Mouse (Mus musculus) naive thymus-derived CD4-positive, alpha-beta T cell, adult 2 months (primary cell): ENCODE measurements around the gene Kcnj6.

Experiments
- DNase-seq: peaks from one replicate; pipeline ENCODE4 v3.0.0-alpha.2; 2011; ENCODE audit warnings: low read depth

The Kcnj6 gene

DNA sequence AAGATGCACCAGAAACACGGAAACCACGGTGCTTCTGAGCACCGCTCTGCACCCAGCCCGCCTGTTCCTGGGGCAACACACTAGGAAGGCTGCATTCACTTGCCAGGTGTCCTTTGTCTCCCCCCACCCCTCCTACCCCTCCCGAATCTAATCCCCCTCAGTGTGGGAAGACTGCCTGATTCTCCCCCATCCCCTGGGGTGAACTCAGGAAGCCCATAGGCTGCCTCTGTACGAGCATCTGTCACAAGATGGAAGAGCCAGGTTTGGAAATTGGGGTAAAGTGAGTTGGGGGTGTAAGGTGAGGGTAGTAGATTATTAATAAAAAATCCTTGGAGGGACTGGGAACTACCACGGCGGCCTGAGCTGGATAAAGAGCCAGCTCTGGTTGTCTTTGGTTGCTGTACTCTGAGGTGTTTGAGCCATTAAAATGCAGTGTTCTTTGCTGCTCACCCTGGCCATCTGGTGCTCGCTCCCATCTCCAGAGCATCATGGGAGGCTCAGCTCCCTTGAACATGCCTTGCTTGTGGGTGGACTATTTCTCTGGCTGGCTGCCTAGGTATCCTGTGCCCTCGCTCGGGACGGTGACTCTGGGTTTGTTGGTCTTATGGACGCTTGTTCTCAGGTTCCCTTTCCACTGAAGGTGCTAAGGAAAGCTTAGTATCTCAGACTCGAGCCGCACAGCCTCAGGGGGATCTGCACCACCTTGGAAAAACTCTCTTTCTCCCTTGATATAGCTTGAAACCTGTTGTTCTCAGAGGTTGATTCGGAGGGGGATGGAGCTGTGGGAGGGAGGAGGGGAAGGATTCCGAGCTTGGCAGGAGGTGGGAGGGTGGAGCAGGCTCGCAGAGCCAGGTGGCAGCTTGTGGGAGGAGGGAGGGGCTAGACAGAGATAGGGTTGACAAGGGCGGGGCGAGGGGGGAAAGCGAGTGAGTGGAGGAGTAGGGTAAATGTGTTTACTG is 65.9 kb downstream of the Kcnj6 start:
- DNase-seq, result no peak

DNA sequence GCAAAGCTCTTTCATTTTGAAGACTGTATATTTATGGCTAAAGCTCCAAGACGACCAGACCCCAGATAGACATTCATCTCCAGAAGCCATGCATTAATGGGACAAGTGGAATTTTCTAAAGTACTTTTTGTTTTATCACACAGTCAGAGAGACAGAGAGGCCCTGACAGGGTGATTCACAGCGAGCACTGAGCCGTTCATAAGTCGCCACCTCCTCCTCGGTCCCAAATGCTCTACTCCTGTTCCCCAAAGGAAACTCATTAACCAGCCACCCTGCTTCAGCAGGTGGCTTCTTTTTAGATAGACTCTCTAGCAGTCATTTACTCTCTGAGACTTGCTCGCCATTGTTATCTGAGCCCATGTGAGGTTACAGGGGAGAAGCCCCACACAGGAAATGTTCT is 72.1 kb downstream of the Kcnj6 start:
- no peak for DNase-seq

DNA sequence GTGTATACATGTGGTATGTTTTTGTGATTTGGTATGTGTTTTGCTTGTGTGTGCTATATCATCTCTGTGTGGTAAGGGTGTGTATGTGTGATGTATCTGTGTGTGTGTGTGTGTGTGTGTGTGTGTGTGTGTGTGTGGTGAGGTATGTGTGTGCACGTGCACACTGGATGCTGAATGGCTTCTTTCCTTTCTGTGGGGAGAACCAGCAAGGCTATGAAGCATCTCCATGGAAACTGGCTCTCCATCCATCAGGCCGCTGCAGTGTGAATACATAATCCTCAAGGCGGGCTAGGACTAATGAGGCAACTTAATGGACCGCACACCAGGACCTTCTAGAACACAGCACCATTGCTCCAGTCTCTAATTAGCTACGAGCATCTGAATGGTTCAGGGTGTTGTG is 78.3 kb downstream of the Kcnj6 start:
- DNase-seq, result no peak

DNA sequence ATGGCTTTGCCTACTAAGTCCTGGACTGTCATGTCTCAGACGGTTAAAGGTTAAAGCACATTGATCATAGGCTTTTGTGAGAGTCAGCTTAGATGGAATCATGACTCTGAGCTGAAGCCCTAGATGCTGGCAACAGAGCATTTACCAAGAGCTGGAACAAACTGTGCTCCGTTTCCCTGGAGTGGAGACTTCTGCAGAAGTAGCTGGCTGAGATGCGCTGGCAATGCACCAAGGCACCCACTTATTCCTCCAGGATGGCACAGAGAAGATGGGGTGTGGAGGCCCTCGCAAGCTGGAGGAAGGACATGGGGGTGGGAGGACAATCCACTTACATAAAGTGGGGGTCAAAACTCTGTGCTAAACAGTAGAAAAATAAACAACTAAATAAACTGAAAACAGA is 91.5 kb downstream of the Kcnj6 start:
- no peak for DNase-seq

DNA sequence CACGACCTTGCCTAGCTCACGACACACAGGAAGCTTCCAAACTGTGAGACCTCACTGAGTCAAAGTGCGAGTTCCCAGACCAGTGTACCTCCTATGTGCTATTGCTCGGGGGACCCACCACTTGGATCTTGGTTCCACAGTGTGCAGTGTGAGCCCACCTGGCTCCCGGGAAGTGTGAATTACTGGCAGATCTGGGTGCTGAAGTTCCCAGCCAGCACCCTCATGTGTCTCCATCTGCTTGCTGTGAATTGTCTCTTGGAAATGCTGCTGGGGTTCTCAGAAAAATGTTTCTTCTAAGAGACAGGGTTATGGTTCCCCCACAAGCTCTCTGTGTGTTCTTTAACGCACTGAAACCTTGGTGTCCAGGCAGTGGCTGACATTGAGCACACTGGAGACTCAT is 98.7 kb downstream of the Kcnj6 start:
- DNase-seq, result no peak

DNA sequence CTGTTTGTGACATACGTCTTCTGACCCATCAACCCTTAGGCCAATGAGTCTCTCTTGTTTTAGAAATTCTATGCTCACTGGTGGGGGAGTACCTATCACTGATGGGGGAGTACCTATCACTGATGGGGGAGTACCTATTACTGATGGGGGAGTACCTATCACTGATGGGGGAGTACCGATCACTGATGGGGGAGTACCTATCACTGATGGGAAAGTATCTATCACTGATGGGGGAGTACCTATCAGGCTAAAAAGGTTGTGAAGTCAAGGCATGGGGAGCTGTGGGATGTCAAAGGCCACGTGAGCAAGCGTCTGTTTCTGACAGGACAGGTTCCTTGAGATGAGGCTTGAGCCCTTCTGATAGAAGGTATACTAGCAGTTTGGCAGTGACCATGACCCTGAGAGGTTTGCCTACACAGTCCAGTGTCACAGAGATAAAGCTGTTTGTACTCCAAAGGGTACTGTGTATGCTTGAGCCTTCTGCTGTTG is 105.3 kb downstream of the Kcnj6 start:
- DNase-seq, result no peak

DNA sequence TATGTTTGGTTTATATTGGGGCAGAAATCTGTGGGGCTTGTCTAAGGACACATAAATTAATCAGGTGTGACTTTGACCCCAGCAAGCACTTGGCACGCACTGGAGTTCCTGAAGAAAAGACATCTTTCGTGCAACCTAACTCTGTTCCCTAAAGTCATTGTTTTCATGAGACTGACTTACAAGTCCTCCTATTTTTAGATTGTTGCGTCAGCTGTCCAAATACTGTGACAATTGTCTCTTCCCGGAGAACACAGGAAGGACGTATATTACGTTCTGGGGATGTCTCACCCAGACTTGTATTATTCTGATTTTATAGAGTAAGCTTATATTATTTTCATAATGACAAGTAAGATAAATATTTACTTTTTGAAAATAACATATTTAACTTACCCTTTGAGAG is 106.9 kb downstream of the Kcnj6 start:
- DNase-seq, result no peak

DNA sequence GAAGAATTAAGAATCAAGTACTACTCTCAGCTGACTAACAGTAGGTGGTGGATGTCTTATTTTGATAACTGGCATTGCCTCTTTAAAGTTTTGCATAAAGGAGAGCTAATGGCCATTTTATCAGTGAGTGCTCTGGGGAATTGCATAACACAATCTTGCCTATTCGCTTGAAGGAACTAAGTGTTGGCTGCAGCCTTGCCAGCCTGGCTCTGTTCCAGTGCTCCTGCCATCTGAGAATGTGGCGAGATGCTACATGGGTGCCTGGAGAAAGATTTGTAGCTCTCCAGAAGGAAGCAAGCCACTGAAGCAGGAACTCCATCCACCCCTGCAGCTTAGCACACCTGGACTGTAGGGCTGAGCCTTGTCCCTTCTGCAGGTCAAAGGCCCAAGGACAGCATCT is 107.4 kb downstream of the Kcnj6 start:
- DNase-seq, result no peak

DNA sequence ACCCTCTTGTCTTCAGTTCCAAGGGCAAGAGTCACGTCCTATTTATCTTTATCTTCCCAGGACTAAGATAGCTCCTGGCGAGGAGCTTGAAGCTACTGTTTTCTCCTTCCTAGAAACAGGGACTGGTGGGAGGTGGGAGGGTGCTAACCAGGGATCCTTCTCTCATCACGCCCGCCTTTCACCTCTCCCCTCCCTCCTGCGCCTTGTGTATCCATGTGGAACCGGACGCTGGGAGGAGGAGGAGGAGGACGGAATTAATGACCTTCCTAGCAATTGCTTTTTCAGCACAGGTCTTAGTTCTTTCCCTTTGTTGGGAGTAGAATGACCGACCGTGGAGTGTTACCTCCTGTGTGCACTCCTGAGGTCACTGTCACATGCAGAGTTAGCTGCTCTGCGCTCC is 108.9 kb downstream of the Kcnj6 start:
- DNase-seq, result no peak

DNA sequence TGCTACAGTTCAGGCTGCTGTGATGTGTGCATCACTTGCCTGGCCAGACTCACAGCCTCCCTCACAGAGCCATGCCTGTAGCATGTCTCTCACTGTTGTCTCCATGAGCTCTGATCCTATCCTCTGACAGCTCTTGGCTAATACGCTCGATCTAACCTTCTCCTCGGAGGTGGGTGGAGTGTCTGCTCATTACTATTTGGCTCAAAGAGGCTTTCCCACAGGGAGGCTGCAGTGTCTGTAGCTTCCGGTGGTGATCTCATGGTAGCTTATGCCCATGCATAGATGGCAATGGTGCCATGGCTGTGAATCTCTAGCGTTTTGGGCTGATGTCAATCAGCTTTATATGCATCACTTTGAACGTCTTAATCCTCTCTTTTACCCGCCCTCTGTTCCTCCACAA is 111.1 kb downstream of the Kcnj6 start:
- DNase-seq, result no peak

DNA sequence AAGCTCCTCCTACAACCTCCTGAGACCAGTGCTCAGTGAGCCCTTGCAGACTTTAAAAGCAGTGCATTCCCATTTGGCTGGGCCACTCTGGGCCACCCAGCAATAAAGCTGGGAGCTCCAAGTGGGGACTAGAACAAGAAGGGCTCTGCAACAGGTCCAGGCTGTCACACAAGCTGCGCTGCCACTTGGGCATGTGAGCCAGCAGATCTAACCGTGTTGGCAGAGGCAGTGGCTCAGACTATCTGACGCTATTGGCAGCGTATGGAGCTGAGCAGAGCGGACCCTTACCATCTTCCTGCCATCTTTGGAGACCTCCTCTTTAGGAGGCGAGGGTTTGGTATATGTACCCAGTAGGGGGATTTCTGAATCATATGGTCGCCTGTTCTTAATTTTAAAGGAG is 112.4 kb downstream of the Kcnj6 start:
- no peak for DNase-seq

DNA sequence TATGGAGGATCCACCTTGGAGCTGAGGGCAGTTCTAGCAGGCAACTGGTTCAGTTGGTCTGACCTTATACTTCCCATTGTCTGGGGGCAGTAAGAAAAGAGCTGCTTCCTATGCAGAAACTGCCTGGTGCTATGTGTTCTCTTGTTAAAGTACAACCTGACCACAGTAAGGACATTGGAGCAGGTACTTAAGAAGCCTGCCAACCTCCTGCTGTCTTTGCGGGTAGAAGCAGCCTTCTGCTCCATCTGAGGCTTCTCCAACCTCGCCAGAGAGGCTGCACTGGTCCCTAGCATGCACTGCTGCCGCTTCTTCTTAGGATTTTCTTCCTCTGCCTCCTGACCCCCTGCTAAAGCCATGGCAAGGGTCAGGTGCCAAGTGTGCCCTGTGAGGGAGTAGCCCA is 113.6 kb downstream of the Kcnj6 start:
- DNase-seq, result no peak

DNA sequence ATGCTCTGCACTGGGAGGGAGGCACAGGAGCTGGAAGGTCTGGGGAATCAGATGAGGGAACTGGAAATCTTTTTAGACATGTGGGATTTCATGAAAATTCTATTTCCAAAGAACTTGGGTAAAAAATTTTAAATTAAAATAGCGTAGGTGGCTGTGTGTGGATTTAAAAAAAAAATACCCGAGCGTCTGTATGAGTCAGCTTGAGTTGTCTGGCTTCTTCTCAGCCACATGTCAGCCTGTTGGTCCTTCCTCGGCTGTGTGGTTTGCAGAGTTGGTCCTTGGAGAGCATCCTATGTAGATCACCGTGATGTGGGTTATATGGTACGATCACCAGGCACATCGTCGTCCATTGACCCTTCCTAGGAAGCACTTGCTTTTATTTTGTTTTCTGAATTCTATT is 114.3 kb downstream of the Kcnj6 start:
- no peak for DNase-seq

DNA sequence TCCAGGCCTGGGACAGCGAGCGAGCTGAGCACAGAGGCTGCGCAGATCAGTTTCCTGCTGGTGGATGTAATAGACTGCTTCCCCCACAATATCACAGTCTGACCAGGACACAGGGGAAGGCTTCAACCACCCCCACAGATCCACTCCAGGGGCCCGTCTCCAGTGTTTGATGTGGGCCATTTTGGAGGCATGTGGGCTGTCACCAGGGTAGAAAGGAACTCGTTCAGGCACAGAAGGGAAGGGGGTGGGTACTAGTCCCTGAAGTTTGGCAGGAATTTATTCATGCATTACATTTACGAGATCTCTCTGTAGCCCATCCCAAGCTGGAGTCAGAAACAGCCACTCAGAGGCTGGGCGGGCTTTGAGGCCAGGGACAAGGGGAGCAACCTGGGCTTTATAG is 115.4 kb downstream of the Kcnj6 start:
- DNase-seq, result no peak

DNA sequence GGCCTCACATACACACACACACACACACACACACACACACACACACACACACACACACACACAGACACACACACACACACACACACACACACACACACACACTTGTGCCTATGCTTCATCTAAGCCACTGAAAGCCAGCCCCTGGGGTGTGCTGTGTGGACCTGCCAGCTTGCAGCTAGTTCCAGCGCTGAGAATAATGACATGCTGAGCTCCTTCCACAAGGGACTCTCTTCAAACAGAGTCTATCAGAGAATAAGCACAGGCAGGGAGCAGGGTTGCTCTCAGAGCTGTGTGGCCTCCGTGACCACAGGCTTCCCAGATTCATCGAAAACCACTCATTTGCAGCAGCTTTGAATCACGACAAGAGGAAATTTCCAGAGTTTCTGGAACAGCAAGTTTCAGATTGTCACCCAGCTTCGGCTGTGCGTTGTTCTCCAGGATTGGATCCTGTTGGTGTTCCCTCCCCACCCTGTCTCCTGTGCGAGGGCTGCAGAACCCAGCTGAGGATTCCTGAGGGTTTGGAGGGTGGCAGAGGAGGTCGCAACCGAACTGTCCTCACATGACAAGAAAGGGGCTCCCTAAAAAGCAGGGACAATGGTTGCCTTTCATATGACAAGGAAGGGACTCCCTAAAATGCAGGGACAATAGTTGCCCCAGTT is 124.8 kb downstream of the Kcnj6 start:
- DNase-seq, result no peak

DNA sequence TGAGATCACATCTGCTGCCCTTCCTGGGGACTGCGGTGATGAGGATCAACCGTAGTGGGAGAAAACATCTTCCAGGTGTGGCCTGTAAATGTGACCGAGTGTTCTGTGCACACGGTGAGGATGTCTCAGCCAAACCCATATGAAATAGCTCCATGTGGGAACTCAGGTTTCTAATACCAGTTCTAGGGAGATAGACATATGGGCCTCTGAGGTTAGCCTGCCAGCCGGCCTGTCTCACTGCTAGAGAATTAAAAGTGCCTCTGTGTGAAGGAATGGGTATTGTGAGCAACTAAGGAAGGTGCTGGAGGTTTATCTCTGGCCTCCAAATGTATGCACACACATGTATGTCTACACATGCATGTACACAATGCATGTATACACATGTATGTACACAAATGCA is 129.1 kb downstream of the Kcnj6 start:
- no peak for DNase-seq

DNA sequence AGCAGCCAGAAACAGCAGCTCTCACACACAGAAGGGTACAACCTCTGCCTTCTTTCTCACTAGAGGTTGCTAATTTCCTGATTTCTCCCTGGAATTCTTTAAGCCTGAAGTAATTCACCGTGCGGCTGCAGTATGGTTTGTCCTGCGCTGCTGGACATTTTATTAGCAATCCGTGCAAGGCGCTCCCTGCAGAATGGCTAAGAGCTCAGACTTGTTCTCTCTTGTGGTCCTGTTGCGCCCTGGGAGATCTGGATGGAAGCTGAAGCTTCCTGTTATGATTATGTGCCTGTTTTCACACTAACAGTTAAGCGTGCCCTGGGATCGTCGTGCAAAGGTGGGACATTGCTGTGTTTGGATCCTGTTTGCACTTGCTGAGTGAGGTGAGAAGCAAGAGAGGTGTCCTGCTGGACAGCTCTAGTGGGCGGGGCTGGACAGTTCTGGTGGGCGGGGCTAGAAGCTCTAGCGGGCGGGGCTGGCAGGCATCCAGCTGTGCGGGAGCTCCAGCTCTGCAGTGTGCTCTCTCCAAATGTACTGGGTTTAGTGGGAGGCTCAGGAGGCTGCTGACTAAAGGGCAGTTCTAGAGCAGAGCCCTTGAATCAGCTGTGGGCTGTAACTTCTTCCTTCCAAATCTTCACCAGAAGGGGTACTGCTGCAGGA is 131.1 kb downstream of the Kcnj6 start:
- no peak for DNase-seq

DNA sequence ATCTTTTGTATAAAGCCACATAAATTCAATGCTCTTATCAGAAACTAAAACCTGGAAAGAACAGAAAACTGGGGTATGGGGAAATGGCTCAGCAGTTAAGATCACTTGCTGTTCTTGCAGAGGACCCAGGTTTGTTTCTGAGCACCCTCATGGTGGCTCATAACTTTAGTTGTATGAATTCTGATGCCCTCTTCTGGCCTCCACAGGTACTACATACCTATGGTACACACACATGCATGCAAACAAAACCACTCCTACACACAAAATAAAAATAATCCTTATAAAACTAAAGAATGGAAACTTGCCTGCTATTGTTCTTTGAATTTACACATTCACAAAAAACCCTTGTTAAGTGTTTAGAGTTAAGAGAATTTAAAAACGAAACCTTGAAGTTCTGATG is 131.7 kb downstream of the Kcnj6 start:
- DNase-seq, result no peak

DNA sequence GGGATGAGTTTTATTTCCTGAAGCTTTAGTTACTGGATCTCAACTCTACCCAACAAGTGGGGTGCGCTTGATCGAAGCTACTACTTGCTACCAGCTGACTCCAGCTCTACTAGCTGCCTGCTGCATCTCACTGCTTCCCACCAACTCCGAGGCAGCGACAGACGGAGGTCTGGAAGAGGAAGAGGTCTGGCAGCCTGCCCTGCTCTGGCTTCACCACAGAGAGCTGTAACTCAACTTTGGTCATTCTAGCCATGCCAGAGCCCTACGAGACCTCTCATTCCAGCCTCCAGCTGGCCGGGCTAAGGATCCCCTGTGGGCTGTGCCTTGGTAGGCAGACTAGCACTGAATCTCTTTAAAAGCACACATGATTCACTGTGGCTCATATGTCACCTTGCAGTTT is 132.4 kb downstream of the Kcnj6 start:
- DNase-seq, result no peak

DNA sequence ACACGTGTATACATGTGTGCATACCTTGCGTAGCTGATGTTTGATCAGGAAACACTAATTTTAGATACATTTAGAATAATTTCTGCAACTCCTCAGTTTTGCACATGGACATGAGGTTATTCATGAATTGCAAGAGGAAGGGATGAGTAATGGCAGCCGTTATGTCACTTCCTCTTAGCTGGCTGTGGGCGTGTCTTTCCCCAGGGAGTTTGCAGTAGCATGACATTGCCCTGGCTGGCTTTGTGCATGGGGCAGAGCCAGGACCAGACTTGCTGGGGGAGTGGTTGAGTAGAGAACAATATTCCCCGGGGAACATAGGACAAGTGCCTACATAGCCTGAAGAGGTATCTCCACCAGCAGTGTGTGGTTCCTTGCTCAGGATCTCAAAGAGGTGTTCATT is 134.0 kb downstream of the Kcnj6 start:
- DNase-seq, result no peak

DNA sequence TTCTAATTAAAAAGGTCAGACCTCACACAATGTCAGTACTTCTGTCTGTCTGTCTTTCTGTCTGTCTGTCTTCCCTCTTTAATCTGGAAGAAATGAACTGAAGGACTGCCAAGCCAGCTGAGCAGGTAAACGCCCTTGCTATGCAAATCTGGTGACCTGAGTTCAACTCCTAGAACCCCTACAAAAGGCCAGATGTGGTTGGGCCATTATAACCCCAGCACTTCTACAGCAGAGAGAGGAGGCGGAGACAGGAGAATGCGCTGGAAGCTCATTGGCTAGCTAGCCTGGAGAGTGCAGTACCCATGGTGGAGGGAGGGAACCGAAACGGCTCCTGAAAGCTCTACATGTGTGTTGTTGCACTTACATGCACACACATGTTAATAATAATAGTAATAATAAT is 141.5 kb downstream of the Kcnj6 start:
- DNase-seq, result no peak

DNA sequence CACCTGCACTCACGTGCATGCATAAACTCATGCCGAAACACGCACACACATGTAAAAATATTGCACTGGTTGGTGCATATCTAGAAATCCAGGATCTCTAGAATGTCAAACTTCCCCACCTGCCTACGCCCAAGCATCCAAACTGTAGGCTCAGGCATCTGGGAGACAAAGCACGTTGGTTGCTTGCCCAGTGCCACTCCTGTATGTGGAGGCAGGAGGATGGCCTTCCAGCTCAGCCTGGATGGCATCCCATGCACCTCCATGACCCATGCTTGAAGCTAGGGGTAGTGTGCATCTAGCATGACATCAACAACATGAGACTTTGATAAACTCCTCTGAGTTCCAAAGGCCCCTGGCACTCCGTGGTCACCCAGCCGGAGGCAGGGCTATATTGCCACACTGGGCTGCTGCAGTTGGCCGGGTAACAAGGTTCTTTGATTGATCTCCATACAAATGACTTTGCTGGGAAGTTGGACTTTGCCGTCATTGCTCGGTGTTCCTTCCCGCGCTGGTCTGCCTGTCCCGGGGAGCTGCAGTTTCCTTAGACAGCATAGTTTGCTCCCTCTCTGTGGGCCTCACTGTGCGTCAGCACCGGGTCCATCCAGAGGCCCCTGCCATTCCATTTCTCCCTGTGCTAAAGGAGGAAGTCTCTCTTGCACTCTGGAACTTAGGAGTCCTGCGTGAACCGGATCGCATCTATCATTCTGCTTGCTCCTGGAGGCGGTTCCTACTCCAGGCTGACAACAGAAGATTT is 144.9 kb downstream of the Kcnj6 start:
- no peak for DNase-seq
